Mouse (Mus musculus): ENCODE results near the gene Tbc1d14. TPM values are rescaled to one million over a fixed set of nuclear protein-coding genes. Genes with fewer than 3 reads are reported as not detected.

The Tbc1d14 gene
- total RNA-seq (2021): 10 to 100 TPM; 73.1 to 79.2 TPM

DNA sequence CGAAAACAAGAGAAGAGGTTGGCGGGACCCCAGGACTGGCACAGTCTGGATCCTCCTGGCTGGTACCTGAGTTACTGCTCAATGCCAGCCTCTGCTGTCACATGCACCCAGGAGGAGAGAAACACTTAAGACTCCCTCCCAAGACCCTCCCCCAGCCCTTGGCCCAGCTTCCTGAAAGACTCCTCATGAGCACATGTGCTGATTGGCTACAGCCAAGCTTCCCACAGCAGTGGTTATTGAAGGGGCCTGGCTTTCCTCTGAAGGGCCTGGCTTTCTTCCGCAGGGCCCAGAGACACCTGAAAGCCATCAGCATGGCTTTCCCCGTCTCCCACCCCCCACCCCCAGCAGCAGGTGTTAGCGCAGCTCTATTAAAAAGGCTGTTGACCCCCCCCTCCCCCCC is at the start of gene Tbc1d14:
Tbc1d14 (minus strand) TSS at position 101 of the 400 bp plus-strand sequence.
- intact Hi-C loops (cut with DNase I): no loop called here

DNA sequence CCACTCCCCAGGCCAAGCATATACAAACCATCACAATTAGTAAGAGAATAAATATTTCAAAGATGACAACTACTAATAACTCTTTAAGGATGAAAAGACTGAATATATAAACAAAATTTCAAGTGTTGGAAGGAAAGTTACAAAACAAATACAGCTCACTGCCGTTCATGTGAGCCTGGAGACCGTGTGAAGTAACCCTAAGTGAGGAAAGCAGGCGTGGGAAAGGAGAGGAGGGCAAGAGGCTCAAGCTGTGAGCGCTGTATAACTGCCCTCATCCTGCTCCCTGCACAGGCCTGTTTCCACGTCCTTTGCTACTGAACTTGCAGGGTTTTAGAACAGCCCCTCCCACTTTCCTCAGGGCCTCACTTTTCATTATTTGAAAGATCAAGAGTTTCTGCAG is 32.5 kb upstream of the Tbc1d14 start:
- intact Hi-C loops (cut with DNase I): no loop called here

More for the DNA sequence above, at the start of gene Tbc1d14:
- DNase-seq (ENCODE audit: low spot score in 2 of 2): no peak

DNA sequence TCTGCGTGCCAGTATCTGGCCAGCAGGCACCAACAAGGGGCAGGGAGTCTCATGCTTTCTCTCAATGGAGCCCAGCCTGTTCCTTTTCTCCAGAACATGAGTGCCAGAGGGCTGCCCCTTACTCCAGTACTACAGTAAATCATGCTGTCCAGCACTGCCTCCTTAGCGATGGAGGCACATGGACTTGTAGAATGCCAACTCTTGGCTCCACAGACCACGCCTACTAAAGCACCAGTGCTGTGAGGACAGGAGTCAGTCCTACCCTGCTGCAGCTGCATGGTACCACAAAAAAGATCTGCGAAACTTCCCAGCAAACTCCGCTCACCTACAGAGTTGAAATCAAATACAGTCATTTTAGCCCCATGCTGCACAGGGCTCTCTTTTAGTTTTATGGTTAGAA is 30.6 kb upstream of the Tbc1d14 start:
- intact Hi-C loops (cut with DNase I): no loop called here

More for the DNA sequence above, 32.5 kb upstream of the Tbc1d14 start:
- DNase-seq (ENCODE audit: low spot score in 2 of 2): no peak

DNA sequence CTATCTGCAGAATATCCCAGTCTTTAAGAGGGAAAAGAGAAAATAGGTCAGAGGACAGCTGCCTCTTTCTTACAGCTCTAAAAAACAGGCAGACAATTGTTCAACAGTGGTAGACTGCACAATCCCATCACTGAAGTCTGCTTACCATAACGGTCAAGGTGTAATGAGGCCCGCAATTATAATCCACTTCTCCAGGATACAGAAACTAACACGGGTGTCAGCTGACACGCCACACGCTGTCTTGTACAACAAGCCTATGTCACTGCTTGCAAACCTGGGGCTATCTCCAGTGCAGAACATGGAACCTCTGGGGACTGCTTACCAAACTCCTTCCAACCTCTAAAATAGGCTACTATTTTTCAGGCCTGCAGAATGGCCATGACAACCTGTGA is 28.0 kb upstream of the Tbc1d14 start:
- no peak for DNase-seq (ENCODE audit: low spot score in 2 of 2)
- intact Hi-C loops (cut with DNase I): no loop called here

More for the DNA sequence above, 30.6 kb upstream of the Tbc1d14 start:
- no peak for DNase-seq (ENCODE audit: low spot score in 2 of 2)

DNA sequence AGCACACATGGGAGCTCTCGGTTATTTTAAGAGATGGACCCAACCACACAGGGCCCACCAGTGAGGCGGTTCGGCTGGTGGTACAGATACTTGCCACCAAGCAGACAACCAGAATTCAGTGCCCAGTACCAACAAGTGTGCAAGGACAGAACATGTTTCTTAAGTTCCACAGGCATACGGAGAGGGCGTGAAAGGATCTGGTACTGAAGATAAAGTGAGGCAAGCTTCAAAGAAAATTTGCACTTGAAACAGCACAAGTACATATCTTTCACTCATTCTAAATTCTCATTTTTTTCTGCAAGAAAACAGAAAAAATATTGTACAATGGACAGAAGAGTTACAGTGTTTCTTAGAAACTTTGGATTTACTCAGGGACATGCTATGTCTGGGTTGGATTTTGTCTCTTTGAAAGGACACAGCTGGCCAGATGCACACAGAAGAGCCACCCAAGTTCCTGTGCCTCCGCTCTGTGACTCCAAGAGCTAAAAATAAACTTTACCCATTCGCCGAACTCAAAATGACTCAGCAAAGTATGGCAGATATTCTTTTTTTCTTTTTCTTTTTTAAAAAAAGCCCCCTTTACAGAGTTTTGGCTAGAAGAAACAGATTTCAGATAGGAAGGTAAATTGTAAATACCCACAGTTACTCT is 27.5 kb upstream of the Tbc1d14 start:
- intact Hi-C loops (cut with DNase I): no loop called here
- DNase-seq (ENCODE audit: low spot score in 2 of 2): no peak

DNA sequence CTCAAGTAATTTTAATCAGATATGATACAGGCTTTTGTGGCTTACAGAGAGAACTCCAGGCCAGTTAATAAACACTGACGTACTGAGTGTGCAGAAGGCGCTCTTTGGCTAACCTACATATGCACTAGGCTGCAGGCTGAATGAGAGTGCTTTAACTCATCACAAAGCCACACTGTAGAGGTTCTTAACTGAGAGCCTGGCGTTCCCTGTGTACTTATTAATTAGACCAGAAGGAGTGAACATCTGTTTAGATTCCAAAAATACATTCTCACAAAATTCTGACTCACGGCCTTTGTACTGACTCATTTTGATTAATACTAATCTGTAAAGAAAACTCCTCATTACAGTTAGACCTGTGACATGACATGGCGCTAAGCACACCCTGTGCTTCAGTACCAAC is 25.8 kb upstream of the Tbc1d14 start:
- intact Hi-C loops (cut with DNase I): no loop called here
- no peak for DNase-seq (ENCODE audit: low spot score in 2 of 2)

DNA sequence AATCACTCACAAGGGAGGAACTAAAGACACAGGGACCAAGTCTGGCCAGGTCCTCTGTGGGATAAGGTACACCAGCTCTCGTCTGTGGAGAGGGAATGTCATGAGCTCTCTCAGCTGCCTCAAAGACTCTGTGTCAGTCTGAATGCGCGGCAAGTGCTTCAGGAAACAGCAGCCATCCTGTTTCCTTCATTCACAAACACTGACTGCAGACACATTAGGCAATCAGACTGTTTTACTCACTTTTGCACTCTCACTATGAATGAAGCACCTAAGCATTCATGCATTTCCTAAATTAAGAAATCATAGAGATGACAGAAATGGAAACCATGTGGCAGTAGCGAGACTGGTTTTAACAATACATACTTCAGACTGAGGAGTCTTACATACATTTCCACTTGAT is 25.3 kb upstream of the Tbc1d14 start:
- DNase-seq (ENCODE audit: low spot score in 2 of 2): no peak
- intact Hi-C loops (cut with DNase I): no loop called here

DNA sequence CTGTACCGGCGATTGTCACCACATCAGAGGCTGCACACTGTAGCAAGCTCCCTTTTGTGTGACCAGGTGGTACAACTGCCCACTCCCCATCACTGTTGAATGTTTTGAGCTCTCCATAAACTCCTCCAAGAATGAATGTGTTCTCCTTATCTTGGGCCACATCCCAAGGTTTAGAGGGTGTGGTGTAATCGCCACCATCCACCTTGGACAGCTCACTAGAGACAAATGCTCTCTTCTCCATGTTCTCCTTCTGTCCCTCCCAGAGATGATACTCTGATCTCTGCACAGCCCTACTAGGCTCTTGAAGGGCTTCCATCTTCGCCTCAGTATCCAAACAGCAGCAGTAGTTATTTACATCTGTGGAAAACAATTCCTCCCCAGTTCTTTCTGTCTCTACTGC is 21.0 kb upstream of the Tbc1d14 start:
- intact Hi-C loops (cut with DNase I): no loop called here
- DNase-seq (ENCODE audit: low spot score in 2 of 2): no peak

DNA sequence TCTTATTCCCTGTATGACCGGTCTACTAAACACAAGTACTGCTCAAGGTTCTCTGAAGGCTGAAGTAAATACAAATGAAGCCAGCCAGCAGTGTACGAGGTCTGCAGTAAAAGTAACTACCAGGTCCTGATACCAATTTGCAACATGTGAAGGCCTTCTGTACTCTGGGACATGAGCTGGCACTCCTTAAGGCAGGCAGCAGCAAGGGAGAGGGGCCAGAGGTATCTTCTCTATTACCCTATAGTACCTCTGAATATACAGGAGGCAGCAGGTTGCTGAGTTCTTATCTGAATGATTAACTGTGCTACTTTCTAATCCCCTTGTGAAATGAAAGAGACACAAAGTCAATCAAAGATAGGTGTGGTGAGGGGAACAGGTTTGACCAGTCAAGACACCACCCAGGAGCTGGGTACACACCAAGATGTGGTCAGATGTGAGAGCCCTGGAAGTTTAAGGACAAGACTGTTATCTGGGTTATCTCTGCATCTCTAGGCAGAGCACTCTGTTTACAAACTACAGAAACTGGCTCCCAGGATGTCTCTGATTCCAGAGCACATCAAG is 15.9 kb upstream of the Tbc1d14 start:
- intact Hi-C loops (cut with DNase I): loop anchor here (5.0 kb wide), 1 partner anchor 88 kb away; the partner anchor contains the start of gene D5Ertd579e

DNA sequence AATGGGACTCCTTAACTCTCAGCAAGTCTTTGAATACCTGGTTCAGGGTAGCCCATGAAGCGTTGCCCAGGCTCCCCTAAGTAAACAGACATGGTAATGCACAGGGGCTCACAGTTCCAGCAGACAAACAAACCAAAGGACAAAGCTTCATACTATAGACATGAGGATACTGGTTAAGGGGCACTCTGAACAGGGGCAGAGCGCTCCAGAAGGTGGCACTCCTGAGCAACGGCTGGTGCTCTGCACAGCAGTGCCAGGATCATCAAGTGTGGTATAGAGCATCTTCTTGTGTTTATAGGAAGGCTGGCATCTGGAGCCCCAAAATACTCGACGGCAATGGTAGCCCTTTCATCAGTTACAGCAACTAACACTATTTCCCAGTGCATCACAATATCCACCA is 10.0 kb upstream of the Tbc1d14 start:
- intact Hi-C loops (cut with DNase I): no loop called here
- peak in 1 of 2 experiments; percentile 49 for DNase-seq (ENCODE audit: low spot score in 2 of 2)

More for the DNA sequence above, 15.9 kb upstream of the Tbc1d14 start:
- no peak for DNase-seq (ENCODE audit: low spot score in 2 of 2)

DNA sequence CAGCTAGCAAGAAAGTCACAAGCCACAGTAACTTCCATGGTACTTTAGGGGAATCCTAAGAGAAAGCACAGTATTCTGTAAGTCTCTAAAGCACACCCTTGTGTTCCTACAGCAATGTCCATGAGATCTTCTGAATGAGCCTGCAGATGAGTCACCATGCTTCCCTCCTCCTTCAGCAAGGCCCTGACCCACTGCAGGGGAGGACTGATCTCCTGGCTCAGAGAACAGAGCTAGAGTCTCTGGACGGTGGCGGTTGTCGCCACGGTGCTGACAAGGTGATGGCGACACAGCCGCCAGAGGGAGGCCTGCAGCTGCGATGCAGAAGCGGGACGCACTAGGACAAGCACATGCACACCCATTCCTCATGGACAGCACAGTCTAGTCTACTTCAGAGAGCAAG is 9.0 kb upstream of the Tbc1d14 start:
- intact Hi-C loops (cut with DNase I): no loop called here
- no peak for DNase-seq (ENCODE audit: low spot score in 2 of 2)

DNA sequence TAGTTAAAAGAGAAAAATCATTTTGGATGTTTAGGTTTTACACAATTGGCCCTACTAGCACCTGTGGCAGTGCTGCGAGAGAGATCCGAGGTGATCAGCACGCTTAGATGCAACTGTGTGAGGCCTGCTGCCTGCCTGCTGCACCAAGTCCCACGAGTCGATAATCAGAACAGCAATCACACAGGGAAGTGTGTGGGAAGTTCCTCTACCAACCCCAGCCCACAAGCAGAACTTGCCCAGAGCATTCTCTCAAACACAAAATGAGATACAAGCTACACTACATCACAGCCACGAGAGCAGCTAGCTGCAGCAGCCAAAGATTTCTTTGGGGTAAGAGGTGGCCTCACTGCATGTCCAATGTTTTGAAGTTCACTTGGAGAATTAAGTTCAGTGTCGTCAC is 8.4 kb upstream of the Tbc1d14 start:
- DNase-seq (ENCODE audit: low spot score in 2 of 2): no peak
- intact Hi-C loops (cut with DNase I): no loop called here

DNA sequence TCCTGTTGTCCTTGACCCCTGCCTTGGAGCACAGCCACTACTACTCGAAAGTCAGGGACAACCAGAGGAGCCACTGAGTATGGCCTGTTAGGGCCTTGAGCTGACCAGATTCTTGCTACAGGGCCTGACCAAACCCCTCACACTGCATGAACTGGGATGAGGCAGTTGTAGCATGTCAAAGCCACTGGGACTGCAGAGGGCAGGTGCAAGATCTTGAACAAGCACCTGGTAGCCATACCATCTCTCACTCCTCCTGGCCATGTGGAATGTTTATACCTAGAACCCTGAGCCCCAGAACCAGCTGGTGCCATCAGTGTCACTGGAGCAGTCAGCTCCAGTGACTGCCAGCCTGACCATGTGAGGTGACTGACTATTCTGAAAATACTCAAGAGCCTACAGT is 5.8 kb upstream of the Tbc1d14 start:
- DNase-seq (ENCODE audit: low spot score in 2 of 2): no peak
- intact Hi-C loops (cut with DNase I): no loop called here

DNA sequence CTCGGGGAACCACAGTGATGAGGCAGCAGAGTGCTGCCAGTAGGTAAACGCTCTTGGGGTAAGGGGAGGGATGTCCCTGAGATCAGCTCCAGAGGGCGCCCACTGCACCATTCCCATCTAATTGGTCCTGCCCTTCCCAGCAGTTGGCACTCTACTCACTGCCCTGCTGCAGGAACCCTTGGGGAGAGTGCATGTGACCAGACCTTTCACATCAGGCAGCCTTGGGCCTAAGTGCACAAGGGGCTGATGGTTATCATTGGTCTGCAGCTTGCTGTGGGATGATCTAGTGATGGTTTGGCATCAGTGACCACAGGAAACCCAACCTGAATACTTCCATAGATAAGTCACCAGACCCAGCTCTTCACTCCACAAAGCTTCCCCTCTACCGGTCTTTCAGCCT is 4.6 kb upstream of the Tbc1d14 start:
- no peak for DNase-seq (ENCODE audit: low spot score in 2 of 2)
- intact Hi-C loops (cut with DNase I): no loop called here

DNA sequence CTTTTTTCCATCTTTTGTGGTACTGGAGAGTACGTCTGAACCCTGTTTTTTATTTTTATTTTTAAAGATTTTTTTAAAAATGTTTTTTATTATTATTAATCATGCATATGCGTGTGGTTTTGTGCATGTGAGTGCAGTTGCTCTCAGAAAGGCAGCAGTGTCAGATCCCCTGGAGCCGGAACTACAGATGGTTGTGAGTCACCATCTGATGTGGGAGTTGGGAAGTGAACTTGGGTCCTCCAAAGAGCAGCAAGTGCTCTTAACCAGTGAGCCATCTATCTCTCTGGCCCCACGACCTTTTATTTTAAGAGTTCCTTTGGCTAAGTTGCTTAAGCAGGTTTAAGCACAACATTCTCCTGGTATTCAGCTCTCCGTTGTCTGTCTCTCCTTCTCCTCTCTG is 3.1 kb upstream of the Tbc1d14 start:
- DNase-seq (ENCODE audit: low spot score in 2 of 2): no peak
- intact Hi-C loops (cut with DNase I): no loop called here

DNA sequence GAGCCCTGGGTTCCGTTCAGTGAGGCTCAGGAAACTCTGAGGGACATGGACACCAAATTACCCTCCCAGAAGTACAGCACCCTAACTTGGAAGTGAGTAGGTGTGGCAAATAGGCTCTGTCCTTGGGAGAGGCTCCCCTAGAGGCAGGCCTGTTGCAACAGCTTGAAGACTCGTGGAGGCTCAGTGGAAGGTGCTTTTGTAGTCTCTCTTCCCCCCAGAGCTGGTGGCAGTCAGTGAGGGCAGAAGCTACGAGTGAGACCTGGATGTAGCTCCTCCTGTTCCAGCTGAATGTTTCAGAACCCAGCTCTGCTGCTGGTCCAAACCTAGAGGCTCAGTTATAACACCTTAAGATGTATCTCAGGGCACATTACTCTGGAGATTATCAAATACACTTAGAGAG is 2.0 kb upstream of the Tbc1d14 start:
- no peak for DNase-seq (ENCODE audit: low spot score in 2 of 2)
- intact Hi-C loops (cut with DNase I): no loop called here

DNA sequence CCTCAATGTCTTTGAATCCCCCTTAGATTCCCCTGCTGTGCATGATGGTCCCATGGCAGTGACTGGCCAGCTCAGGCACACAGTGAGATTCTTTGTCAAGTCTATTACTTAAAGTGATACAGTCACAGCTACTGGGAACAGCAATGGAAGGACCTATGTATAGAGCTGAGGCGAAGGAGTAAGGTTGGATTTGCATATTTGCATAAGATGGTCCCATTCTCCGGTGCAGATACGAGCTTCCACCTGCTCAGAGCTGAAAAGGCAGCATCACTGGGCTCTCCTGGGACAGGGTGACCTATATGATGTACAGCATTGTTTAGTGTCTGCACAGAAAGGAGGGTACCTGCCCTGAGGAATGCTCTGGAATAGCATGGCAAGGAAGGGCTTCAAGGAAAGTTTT is 1.3 kb upstream of the Tbc1d14 start:
- no peak for DNase-seq (ENCODE audit: low spot score in 2 of 2)
- intact Hi-C loops (cut with DNase I): no loop called here

DNA sequence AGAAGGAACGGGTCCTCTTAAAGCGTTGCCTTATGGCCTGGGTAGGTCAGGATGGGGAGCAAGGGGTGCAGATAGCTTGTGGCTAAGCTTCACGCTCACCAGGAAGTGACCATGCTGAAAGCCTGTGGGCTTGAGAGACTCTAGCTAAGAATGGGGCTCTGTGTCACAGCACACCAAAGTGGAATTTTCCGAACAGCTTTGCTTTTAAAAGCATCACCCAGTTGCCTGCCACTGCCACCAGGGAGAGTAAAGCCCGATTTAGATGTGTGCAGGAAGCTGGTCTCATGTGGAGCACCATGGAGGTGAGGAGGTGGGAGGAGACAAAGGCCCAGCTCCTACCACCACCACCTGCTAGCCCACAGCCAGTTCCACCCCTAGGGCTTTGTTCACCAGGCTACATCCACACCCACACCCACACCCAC is 2.6 kb downstream of the Tbc1d14 start:
- intact Hi-C loops (cut with DNase I): no loop called here
- peak; percentile 54 to 63 for DNase-seq (ENCODE audit: low spot score in 2 of 2)

DNA sequence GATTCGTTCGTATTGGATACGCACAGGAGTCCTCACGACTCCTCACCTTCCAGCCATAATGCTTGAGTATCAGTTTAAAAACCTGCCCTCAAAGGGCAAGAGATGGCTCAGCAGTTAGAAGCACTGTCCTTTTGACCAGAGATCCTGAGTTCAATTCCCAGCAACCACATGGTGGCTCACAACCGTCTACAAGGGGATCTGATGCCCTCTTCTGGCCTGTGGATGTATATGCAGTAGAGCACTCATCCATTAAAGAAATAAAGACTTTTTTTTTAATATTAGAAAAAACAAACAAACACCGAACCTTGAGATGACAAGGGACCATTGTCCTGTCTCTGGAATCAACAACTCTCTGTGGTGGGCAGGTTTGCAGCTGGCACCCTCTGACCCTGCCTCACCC is 8.8 kb downstream of the Tbc1d14 start:
- intact Hi-C loops (cut with DNase I): loop anchor here (5.0 to 10.0 kb wide), 3 partner anchors 102 to 161 kb away; partner anchors contain the start of genes Bloc1s4, Ccdc96, Grpel1 and Tada2b

DNA sequence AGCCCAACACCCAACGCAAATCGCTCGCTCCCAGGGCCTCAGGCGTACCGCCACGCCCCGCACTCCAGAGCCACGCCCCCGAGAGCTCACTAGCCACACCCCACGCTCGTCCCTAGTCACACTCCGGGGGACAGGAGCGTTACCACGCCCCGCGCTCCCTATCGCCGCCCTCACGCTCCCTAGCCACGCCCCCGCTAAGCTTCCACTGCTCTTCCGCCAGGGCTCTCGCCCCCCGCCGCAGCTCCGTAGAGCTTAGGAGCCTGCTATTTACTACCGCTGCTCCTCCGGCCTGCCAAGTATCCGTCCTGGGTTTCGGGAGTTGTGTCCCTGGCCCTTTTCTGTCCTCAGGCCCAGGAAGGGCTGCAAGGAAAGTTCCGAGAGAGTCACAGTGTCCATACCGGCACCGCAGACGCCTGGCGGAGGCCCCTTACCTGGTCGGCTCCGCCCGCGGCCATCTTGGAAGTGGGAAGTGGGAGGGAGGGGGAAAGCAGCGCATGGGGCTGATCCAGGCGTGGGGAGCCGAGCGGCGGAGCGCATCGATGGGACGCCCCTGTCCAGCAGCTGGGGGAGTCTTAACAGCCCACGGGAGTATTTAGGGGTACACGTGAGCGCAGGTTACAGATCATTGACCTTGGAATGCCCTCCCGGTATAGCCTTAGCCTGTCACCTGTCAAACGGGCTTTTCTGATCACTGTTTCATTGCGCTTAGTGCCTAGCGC is 11.0 kb downstream of the Tbc1d14 start:
- intact Hi-C loops (cut with DNase I): loop anchor here (1.0 to 10.0 kb wide), 4 partner anchors 52 to 163 kb away; partner anchors contain the start of genes Bloc1s4, Ccdc96, Grpel1 and Tada2b
- peak; percentile 98 to 99 for DNase-seq (ENCODE audit: low spot score in 2 of 2)

More for the DNA sequence above, 8.8 kb downstream of the Tbc1d14 start:
- DNase-seq (ENCODE audit: low spot score in 2 of 2): no peak

Data from left cerebral cortex, postnatal 36 days (tissue).